Mouse (Mus musculus): ENCODE data around the gene Olfr212.
"Not testable (repeated sequence)": the region's sequence is repeated elsewhere in the genome, so short reads cannot be mapped to it uniquely, and the experiment has no call there.

Gene Olfr212

DNA sequence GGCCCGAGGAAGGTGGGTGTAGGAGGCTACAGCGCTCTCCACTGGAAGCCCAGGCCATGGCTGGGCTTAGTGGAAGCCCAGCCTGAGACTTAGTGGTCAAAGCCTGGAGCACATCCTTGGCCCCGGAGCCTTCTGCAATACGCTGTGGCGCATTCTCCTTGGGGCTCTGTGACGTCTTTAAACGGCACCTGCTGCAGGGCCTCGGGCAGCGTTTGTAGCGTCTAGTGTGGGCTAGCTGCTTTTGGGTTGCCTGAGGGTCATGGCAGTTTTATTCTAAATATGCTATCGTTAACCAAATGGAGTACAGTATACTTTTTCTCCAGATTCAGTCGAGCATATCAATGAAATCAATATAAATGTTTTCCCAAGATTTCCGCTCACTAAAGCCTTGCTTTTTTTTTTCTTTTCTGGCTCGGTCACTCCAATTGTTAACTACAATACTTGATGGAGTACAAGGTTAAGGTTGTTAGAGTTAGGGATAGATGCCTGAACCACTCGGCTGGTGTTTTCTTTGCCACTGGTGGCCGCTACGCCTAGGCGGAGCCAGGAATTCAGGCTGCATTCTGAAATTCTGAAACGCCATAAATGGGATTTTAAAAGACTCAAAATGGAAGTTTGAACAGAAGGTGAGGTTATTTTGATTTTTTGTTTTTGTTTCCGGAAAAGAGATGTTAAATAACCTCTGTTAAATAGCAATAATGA, at the start of gene Olfr212:
Gene Olfr212 (plus strand): TSS at position 215 of the 702 bp plus-strand sequence.
- not testable (repeated sequence) for DNase-seq (ENCODE audit: low read depth in 2 of 2, low spot score in 2 of 2)

DNA sequence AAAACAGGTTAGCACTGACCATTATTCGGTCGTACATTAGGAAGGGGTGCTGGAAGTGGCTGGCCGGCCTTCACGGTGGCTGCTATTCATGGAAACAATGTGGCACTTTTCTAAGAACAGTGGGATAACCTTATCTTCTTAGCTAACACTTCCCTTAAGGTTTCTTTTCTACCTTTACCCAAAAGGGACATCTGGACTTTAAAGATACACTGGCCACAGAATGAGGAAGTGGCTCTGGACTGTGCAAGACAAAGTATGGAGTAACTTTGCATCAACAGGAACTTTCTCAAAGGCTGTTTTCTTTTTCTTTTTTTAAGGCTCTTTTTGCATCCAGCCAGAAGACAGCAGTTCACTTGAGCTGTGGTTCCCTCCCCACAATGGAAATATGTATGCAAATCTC, 47.6 kb upstream of the Olfr212 start:
- no peak for DNase-seq (ENCODE audit: low read depth in 2 of 2, low spot score in 2 of 2)

DNA sequence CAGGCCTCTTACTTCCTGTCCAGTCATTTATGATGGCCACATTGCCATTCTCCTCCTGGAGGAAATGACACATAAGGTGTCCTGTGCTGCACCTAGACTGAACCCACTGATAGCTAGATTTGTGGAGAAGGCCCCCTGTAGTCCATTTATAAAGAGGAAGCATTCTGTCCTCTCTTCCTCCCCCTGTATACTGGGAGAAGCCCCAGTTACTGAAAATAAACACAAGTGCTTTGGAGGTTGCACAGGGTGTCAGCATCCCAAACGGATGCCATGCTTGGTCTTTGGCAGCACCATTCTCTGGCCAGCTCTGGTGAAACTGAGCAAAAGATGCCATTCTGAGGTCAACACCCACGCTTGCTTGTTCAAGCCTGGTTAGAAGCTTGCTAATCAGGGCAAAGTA, 47.1 kb upstream of the Olfr212 start:
- DNase-seq (ENCODE audit: low read depth in 2 of 2, low spot score in 2 of 2), result no peak

GRCm38 (mm10) chr6:116460544-116461283, 45.6 kb upstream of the Olfr212 start, which contains the start of gene Alox5:
Gene Alox5 (minus strand): TSS chr6:116461178.
- no peak for DNase-seq (ENCODE audit: low read depth in 2 of 2, low spot score in 2 of 2)

GRCm38 (mm10) chr6:116468081-116468480, 38.2 kb upstream of the Olfr212 start:
- DNase-seq (ENCODE audit: low read depth in 2 of 2, low spot score in 2 of 2), result no peak

DNA sequence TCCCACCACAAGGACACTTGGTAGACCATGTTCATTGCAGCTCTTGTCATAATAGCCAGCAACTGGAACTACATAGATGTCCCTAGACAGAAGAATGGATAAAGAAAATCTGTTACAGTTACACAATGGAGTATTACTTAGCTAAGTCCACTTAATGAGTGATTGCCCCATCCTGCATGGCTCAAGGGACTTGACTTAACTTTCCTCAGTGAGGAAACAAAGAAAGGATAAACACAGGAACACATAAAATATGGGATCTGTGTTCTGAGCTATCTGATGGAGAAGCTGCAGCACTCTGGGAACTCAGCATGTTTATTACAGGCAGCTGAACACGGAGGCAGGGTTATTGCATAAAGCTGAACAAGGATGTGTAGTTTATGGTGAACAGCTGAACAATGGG, 21.2 kb upstream of the Olfr212 start:
- no peak for DNase-seq (ENCODE audit: low read depth in 2 of 2, low spot score in 2 of 2)

DNA sequence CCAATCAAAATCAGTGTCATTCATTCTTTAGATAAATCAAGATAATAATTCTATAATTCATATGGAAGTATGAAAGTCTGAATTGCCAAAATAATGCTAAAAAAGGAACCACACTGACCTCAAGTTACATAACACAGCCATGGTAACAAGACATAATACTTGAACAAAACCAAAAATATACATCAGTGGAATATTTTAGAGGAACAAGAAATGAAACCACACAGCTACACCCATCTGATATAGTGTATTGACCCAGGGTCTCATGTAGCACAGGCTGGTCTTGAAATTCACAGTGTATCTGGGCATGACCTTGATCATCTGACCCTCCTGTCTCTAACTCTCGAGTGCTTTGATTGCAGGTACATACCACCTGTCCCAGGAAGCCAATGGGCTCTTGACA, 19.5 kb upstream of the Olfr212 start:
- no peak for DNase-seq (ENCODE audit: low read depth in 2 of 2, low spot score in 2 of 2)

DNA sequence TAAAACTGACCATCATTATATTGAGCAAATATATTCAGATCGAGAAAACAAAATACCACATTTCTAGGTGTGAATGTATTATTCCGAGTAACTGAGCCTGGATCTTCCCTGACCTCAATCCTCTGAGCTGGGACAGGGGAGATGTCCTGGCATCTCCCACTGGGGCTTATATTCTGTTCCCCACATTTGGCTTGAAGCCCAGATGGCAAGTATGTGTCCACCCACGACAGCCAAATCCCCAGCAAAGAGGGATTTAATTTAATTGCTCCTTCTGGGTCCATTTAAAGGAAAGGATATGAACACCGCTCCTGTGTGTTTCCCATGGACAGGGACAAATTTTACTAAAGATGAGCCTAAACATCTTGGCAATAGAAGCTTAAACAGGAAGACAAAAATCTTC, 17.5 kb upstream of the Olfr212 start, which contains the start of gene Olfr211:
Gene Olfr211 (plus strand): TSS at position 301 of the 400 bp plus-strand sequence.
- DNase-seq (ENCODE audit: low read depth in 2 of 2, low spot score in 2 of 2), result no peak

- no peak for DNase-seq (ENCODE audit: low read depth in 2 of 2, low spot score in 2 of 2)
These were observed 12.6 kb upstream of the Olfr212 start for GRCm38 (mm10) chr6:116493742-116494141.

- DNase-seq (ENCODE audit: low read depth in 2 of 2, low spot score in 2 of 2), result no peak
These were observed 10.4 kb upstream of the Olfr212 start for GRCm38 (mm10) chr6:116495960-116496359.

DNA sequence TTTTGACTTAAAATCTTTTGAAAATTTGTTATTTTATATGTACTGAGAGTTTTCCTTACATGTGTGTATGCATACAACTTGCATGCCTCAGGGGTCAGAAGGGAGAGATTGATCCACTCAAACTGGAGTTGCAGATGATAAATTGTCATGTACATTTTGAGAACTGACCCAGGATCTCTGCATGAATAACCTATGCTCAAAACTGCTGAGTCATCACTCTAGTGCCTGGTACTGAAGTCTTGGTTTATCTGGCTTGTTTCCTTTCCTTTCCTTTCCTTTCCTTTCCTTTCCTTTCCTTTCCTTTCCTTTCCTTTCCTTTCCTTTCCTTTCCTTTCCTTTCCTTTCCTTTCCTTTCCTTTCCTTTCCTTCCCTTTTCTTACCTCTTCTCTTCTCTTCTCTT, 8.5 kb downstream of the Olfr212 start:
- no peak for DNase-seq (ENCODE audit: low read depth in 2 of 2, low spot score in 2 of 2)

DNA sequence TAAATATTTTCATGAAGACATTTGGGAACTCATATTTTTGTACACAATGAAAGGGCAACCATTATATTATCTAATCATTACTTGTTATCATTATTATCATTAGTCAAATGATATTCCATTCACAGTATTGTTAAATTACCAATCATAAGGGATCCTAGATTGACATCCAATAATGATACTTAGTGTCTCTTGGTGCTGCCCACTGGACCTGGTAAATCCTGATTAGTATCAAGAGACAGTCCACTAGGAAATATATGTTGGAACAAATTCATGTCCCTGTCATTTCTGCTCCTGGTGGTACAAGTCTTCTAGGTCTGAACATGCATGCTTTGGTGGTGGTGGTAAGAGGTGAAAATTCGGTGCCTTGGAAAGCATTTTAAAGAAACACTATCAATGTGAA, 31.8 kb downstream of the Olfr212 start, which contains the start of gene Olfr213:
Gene Olfr213 (plus strand): TSS at position 301 of the 400 bp plus-strand sequence.
- no peak for DNase-seq (ENCODE audit: low read depth in 2 of 2, low spot score in 2 of 2)

DNA sequence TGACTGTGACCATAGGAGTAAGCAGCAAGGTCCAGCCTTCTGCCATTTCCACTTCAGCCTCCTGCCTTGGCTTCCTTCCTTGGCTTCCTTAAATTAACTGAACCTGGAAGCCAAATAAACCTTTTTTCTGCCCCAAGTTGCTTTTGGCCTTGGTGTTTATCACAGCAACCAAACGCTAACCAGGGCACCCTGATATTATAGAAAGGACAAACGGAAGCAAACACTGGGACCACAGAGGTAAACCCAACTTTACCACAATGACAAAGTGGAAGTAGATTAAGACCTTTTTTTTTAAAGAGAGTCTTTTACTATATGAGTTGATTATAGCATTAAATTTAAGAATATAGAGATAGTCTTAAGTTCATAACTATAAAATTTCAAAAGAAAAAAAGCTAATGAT, 36.2 kb downstream of the Olfr212 start:
- no peak for DNase-seq (ENCODE audit: low read depth in 2 of 2, low spot score in 2 of 2)

DNA sequence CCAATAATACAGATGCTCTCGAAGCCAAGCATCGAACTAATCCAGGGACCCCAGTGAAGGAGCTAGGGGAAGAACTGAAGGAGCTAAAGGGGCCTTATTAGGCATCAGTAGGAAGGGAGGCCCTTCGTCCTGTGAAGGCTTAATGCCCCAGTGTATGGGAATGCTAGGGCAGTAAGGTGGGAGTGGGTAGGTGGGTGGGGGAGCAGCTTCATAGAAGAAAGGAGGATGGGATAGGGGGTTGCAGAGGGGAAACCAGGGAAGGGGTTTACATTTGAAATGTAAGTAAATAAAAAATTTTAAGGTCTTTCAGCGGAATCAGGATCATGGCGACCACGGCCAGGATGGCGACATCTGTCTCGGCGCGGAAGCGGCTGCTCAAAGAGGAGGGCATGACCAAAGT, 44.5 kb downstream of the Olfr212 start, which contains the start of gene Gm5580:
Gene Gm5580 (plus strand): TSS at position 301 of the 400 bp plus-strand sequence.
- not testable (repeated sequence) for DNase-seq (ENCODE audit: low read depth in 2 of 2, low spot score in 2 of 2)

DNA sequence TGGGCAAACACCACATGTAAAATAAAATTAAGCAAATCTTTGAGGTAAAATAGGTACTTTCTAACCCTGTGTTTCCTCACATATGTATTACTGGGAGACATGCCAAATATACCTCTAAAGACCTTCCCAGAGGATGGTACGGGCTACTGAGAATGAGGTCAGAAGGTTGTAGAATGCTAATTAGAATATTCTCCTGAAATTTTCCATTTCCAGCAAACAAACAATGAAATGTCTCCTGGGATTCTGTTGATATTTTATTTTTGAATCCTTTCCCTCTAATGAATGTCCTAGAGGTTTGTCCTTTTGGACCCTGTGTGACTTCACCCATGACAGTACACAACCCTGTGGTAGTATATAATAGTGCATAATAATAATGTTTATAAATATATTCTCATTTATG, 47.6 kb downstream of the Olfr212 start, which contains the start of gene Olfr214:
Gene Olfr214 (plus strand): TSS at position 301 of the 400 bp plus-strand sequence.
- DNase-seq (ENCODE audit: low read depth in 2 of 2, low spot score in 2 of 2), result no peak

DNA sequence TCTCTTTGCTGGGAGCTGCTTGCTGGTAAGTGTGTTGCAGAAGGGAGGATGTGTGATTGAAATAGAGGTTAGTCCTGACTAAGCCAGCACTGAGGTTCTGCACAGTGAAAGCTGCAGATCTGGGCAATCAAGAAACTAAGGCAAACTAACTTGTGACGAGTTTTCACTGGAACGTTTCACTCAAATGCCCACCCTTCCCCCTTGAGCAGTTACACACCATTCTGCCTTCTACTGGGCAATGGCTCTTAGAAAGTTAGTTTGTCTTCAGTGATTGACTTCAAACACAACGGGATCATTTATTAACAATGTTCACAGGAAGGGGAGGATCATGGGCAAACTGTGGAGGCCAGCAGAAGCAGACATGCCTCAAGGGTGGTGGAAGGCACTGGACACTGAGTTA, 48.6 kb downstream of the Olfr212 start:
- no peak for DNase-seq (ENCODE audit: low read depth in 2 of 2, low spot score in 2 of 2)

Measured in CD8-positive naive resting alpha-beta T cell, adult 2 months (primary cell).